Mouse (Mus musculus): ENCODE measurements around the gene Lrrc45. TPM values are rescaled to one million over a fixed set of nuclear protein-coding genes. Genes with fewer than 3 reads are reported as not detected.
A peak's percentile ranks its signal among the peaks of the same experiment; 100 is the strongest.

The Lrrc45 gene
- total RNA-seq, 1 experiment: 30.3 TPM

DNA sequence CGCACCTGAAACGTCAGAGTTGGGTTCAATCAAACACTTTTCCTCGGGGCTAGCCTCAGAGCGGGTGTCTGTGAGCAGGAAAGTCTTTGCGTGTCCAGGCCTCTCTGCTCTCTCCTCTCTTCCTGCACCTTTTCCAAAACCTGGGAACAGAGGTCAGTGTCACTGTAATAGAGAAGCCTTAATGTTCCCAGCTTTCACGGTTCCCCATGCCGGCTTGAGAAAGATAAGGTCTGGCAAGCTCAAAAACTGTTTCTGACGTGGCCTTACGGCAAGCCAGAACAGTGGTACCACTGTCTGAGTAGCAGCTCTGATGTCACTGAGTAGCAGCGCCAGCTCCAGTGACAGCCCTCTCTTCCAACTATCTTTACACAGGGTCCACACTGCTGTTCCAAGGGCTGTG, 821 bp downstream of the Lrrc45 start:
- in situ Hi-C loops (cut with MboI; ENCODE audit: low sequenced_read_pairs in 2 of 2, unreplicated experiment in 2 of 2): no loop called here
- peaks cover 26% of the 10 kb centered on the region for H3K36me3 ChIP-seq (ENCODE audit: control insufficient read depth, insufficient read depth, low read length, poor library complexity, severe bottlenecking)

DNA sequence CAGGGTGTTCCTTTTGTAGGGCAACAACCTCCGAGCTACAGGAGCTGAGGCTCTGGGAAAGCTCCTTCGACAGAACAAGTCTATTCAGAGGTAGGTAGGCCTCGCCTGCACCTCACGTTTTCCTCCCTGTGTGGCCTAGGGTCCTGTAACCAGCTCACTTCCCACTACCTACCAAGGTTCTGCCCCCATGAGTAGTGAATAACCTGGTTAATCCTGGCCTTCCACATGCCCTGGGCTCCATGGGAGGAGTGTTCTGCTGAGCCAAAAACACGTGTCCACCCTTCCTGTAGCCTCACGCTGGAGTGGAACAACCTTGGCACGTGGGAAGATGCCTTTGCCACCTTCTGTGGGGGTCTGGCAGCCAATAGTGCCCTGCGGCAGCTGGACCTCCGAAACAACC, 1.4 kb downstream of the Lrrc45 start:
- Histone ChIP-seq H3K27ac (ENCODE audit: insufficient read depth, low read depth, low read length, poor library complexity, severe bottlenecking) (no peak overlapping the region), H3K4me1 (ENCODE audit: control insufficient read depth in 2 of 2, insufficient read depth in 2 of 2, low read length in 2 of 2, poor library complexity in 1 of 2) (peaks cover 0 to 7% of the 10 kb centered on the region in 2 experiments; a peak in 1 of 4 replicates), H3K36me3 (ENCODE audit: control insufficient read depth, insufficient read depth, low read length, poor library complexity, severe bottlenecking) (peaks cover 25% of the 10 kb centered on the region), H3K9me3 (ENCODE audit: control insufficient read depth, insufficient read depth, low read depth, low read length) (no peaks in the 10 kb centered on the region), H3K4me3 (ENCODE audit: insufficient read depth in 1 of 2, low read depth in 1 of 2, low read length in 2 of 2, poor library complexity in 1 of 2, severe bottlenecking in 1 of 2) (no peak overlapping the region), H3K9ac (ENCODE audit: insufficient read depth, low read depth, low read length, poor library complexity, severe bottlenecking) (no peak overlapping the region)
- in situ Hi-C loops (cut with MboI; ENCODE audit: low sequenced_read_pairs in 2 of 2, unreplicated experiment in 2 of 2): no loop called here
- no peak for DNase-seq (ENCODE audit: low read depth, low spot score)
- TF ChIP-seq CHD2 (IDR thresholded peaks at IDR 0.05; ENCODE audit: low read depth, low read length) (no peak), MAFK (IDR thresholded peaks at IDR 0.05; ENCODE audit: insufficient read depth, low read depth, low read length) (no peak), ZC3H11A (IDR thresholded peaks at IDR 0.05; ENCODE audit: borderline replicate concordance, low read depth, low read length) (no peak), HCFC1 (IDR thresholded peaks at IDR 0.05; ENCODE audit: borderline replicate concordance, insufficient read depth, low read length) (no peak), ZNF384 (IDR thresholded peaks at IDR 0.05; ENCODE audit: low read depth, low read length) (no peak)

More for the DNA sequence above, 821 bp downstream of the Lrrc45 start:
- Histone ChIP-seq H3K27ac (ENCODE audit: insufficient read depth, low read depth, low read length, poor library complexity, severe bottlenecking) (no peak overlapping the region), H3K9ac (ENCODE audit: insufficient read depth, low read depth, low read length, poor library complexity, severe bottlenecking) (peak overlapping the region; percentile 64; the same call in 1 of the 2 replicates), H3K4me3 (ENCODE audit: insufficient read depth in 1 of 2, low read depth in 1 of 2, low read length in 2 of 2, poor library complexity in 1 of 2, severe bottlenecking in 1 of 2) (peak overlapping the region; percentile 64 to 70; a peak in 3 of 4 replicates), H3K4me1 (ENCODE audit: control insufficient read depth in 2 of 2, insufficient read depth in 2 of 2, low read length in 2 of 2, poor library complexity in 1 of 2) (peaks cover 0 to 7% of the 10 kb centered on the region in 2 experiments; a peak in 1 of 4 replicates), H3K9me3 (ENCODE audit: control insufficient read depth, insufficient read depth, low read depth, low read length) (no peaks in the 10 kb centered on the region)
- no peak for TF ChIP-seq HCFC1 (IDR thresholded peaks at IDR 0.05; ENCODE audit: borderline replicate concordance, insufficient read depth, low read length)
- no peak for TF ChIP-seq MAFK (IDR thresholded peaks at IDR 0.05; ENCODE audit: insufficient read depth, low read depth, low read length)
- TF ChIP-seq ZC3H11A (IDR thresholded peaks at IDR 0.05; ENCODE audit: borderline replicate concordance, low read depth, low read length): no peak
- no peak for TF ChIP-seq CHD2 (IDR thresholded peaks at IDR 0.05; ENCODE audit: low read depth, low read length)
- no peak for TF ChIP-seq ZNF384 (IDR thresholded peaks at IDR 0.05; ENCODE audit: low read depth, low read length)
- no peak for DNase-seq (ENCODE audit: low read depth, low spot score)

DNA sequence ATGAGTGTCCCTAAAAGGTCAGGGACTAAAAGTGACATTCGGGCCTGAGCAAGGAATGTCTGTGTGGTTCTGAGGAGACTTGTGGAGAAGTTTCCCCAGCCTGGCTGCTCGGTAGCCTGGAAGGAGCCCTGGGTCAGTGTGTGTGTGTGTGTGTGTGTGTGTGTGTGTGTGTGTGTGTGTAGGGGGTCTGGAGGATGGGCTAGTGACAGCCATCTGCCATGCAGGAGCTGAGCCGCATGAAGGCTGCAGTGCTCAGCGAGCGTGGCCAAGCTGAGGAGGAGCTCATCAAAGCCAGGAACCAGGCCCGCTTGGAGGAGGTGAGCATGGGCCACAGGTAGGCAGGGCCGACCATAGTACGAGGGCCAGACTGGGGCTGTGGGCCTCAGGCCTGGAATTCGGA, 5.5 kb downstream of the Lrrc45 start:
- DNase-seq (ENCODE audit: low read depth, low spot score): no peak
- Histone ChIP-seq H3K9me3 (ENCODE audit: control insufficient read depth, insufficient read depth, low read depth, low read length) (no peaks in the 10 kb centered on the region), H3K27ac (ENCODE audit: insufficient read depth, low read depth, low read length, poor library complexity, severe bottlenecking) (no peak overlapping the region), H3K36me3 (ENCODE audit: control insufficient read depth, insufficient read depth, low read length, poor library complexity, severe bottlenecking) (peaks cover 14% of the 10 kb centered on the region; the same call in 1 of the 2 replicates), H3K9ac (ENCODE audit: insufficient read depth, low read depth, low read length, poor library complexity, severe bottlenecking) (no peak overlapping the region), H3K4me1 (ENCODE audit: control insufficient read depth in 2 of 2, insufficient read depth in 2 of 2, low read length in 2 of 2, poor library complexity in 1 of 2) (peaks cover 0 to 3% of the 10 kb centered on the region in 2 experiments; a peak in 2 of 4 replicates), H3K4me3 (ENCODE audit: insufficient read depth in 1 of 2, low read depth in 1 of 2, low read length in 2 of 2, poor library complexity in 1 of 2, severe bottlenecking in 1 of 2) (no peak overlapping the region)
- in situ Hi-C loops (cut with MboI; ENCODE audit: low sequenced_read_pairs in 2 of 2, unreplicated experiment in 2 of 2): no loop called here
- TF ChIP-seq HCFC1 (IDR thresholded peaks at IDR 0.05; ENCODE audit: borderline replicate concordance, insufficient read depth, low read length): no peak
- TF ChIP-seq CHD2 (IDR thresholded peaks at IDR 0.05; ENCODE audit: low read depth, low read length): no peak
- no peak for TF ChIP-seq ZNF384 (IDR thresholded peaks at IDR 0.05; ENCODE audit: low read depth, low read length)
- TF ChIP-seq MAFK (IDR thresholded peaks at IDR 0.05; ENCODE audit: insufficient read depth, low read depth, low read length): no peak
- no peak for TF ChIP-seq ZC3H11A (IDR thresholded peaks at IDR 0.05; ENCODE audit: borderline replicate concordance, low read depth, low read length)

DNA sequence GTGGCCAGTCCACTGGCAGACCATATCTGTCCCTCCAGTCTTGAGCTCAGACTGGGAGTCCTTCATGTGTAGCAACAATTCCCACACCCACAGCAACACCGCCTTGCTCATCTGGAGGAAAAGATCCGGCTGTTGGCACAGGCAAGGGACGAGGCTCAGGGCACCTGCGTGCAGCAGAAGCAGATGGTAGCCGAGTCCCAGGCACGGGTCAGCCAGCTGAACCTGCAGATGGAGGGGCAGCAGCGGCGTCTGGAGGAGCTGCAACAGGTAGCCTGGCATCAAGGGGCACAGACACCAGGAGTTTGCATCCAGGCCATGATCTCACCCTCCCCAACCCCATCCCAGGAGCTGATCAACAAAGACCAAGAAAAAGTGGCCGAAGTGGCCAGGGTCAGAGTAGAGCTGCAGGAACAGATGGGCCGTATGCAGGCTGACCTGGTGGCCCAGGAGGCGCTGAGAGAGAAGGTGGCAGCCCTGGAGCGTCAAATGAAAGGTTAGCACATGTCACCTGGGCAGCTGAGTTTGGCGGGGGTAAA, 6.2 kb downstream of the Lrrc45 start:
- Histone ChIP-seq H3K9me3 (ENCODE audit: control insufficient read depth, insufficient read depth, low read depth, low read length) (no peaks in the 10 kb centered on the region), H3K9ac (ENCODE audit: insufficient read depth, low read depth, low read length, poor library complexity, severe bottlenecking) (no peak overlapping the region), H3K36me3 (ENCODE audit: control insufficient read depth, insufficient read depth, low read length, poor library complexity, severe bottlenecking) (peaks cover 15% of the 10 kb centered on the region; the same call in 1 of the 2 replicates), H3K4me3 (ENCODE audit: insufficient read depth in 1 of 2, low read depth in 1 of 2, low read length in 2 of 2, poor library complexity in 1 of 2, severe bottlenecking in 1 of 2) (no peak overlapping the region), H3K27ac (ENCODE audit: insufficient read depth, low read depth, low read length, poor library complexity, severe bottlenecking) (no peak overlapping the region), H3K4me1 (ENCODE audit: control insufficient read depth in 2 of 2, insufficient read depth in 2 of 2, low read length in 2 of 2, poor library complexity in 1 of 2) (peaks cover 0 to 3% of the 10 kb centered on the region in 2 experiments; a peak in 2 of 4 replicates)
- in situ Hi-C loops (cut with MboI; ENCODE audit: low sequenced_read_pairs in 2 of 2, unreplicated experiment in 2 of 2): no loop called here
- DNase-seq (ENCODE audit: low read depth, low spot score): no peak
- no peak for TF ChIP-seq CHD2 (IDR thresholded peaks at IDR 0.05; ENCODE audit: low read depth, low read length)
- no peak for TF ChIP-seq ZC3H11A (IDR thresholded peaks at IDR 0.05; ENCODE audit: borderline replicate concordance, low read depth, low read length)
- no peak for TF ChIP-seq ZNF384 (IDR thresholded peaks at IDR 0.05; ENCODE audit: low read depth, low read length)
- TF ChIP-seq MAFK (IDR thresholded peaks at IDR 0.05; ENCODE audit: insufficient read depth, low read depth, low read length): no peak
- TF ChIP-seq HCFC1 (IDR thresholded peaks at IDR 0.05; ENCODE audit: borderline replicate concordance, insufficient read depth, low read length): no peak
